Mouse (Mus musculus) liver, postnatal 0 days (tissue): Measurements from ENCODE around the gene Sipa1l3.

Experiments used
- CTCF ChIP-seq: sonication (generic); IDR thresholded peaks from 2 replicates; pipeline ENCODE4 v1.5.1; 2016; ENCODE audit warnings: antibody characterized with exemption, low read depth
- EP300 ChIP-seq: IDR thresholded peaks from 2 replicates; pipeline ENCODE4 v1.6.1; 2016; ENCODE audit warnings: antibody characterized with exemption, low read depth, mild to moderate bottlenecking

GRCm38 (mm10) chr7:29501214-29501613, 17.2 kb downstream of the Sipa1l3 start:
- TF ChIP-seq CTCF (no peak), EP300 (no peak)
